Mouse (Mus musculus) heart, postnatal 25 days (tissue): ENCODE measurements around the gene Cpeb4. TPM values are rescaled to one million over a fixed set of nuclear protein-coding genes. Genes with fewer than 3 reads are reported as not detected.

Experiments used
- DNase-seq: peaks from one replicate; pipeline ENCODE4 v3.0.0; 2022; ENCODE audit warnings: low spot score
- intact Hi-C: fragments of 180-260 bp; cut with DNase I; formaldehyde crosslinking; loops from one replicate; pipeline ENCODE4 v1.15.1; 2025
- total RNA-seq, 2 experiments: library from RNA; stranded (reverse); gene quantifications; 2 replicates each; pipeline ENCODE4 v1.2.3; 2021

The Cpeb4 gene
- total RNA-seq, 2 experiments from 2014 or later, result 80.9 to 92.0 TPM

DNA sequence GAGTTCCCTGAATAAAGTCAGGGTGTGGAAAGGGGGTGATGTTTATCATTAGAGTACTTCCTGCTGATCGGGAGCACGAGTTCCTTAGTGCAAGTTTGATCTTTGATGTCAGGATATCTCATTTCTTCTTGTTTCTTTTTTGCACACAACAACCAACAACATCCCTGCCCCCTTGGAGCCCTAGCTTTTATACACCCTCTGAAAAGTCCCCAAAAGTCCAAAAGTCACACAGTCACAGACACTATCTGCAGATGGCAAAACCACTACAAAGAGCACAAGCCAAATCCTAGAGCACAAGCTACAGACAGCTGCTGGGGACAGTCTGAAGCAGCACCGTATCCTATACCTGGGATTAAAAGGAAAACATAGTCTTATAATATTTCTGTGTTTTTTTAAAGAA is 20.1 kb downstream of the Cpeb4 start:
- no peak for DNase-seq
- intact Hi-C loops, result loop anchor here (5.0 kb wide), 1 partner anchor 40 kb away; no protein-coding TSS in a partner anchor

GRCm38 (mm10) chr11:31893639-31894038 is 21.6 kb downstream of the Cpeb4 start:
- intact Hi-C loops, result loop anchor here (5.0 kb wide), 1 partner anchor 39 kb away; no protein-coding TSS in a partner anchor
- DNase-seq, result no peak

- DNase-seq, result no peak
- intact Hi-C loops, result no loop called here
These were observed 24.2 kb downstream of the Cpeb4 start for GRCm38 (mm10) chr11:31896065-31896792.

DNA sequence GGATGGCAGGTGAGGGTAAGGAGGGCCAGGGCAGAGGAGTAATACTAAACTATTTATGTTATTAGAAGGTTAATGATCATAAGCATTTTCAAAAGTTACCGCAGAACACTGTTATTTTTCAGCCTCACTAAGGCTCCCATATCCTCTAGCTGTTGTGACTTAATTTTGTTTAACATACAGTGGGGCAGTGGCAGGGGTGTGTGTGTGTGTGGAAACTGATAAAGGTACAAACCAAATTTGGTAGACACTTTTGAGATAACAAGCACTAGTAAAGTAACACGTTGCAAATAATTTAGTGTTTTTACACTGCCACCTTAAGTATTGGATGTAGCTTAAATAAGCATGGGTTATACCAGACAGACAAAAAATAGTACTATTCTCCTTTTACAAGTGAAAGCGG is 24.9 kb downstream of the Cpeb4 start:
- intact Hi-C loops, result no loop called here
- DNase-seq, result no peak

DNA sequence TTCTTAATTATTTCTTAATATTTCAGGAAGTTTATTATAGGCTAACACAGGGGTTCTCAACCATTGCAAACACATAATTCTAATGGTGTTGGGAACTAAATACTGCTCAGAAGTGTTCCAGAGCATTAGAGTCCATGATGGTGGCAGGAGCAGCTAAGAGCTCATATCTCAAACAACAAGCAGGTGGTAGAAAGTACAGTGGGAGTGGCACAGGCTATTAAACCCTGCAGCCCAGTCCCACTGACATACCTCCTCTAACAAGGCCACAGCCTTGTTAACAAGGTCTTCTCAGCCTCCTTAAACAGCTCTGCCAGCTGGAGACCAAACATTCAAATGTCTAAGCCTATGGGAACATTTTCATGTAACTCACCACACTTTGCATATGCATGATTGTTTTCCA is 27.2 kb downstream of the Cpeb4 start:
- intact Hi-C loops, result no loop called here
- DNase-seq, result no peak

DNA sequence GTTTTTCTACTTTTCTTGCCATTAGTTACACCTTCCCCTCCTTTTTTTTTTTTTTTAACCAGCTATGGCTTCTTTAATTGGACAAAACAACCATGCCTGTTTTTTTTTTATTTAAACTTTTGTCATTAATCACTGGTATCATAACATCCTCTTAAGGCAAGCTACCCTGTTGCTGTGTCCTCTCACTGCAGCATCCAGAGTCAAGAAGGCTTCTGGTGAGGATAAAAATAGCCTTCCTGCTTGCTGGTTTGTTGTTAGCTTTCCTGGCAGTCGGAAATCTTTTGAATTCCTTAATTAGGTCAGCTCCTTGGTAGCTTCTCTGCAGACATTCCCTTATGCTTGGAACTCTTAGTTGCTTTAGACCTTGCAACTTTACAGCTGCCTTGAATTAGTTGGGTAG is 28.7 kb downstream of the Cpeb4 start:
- intact Hi-C loops, result loop anchor here (2.0 kb wide), 1 partner anchor 28 kb away; the partner anchor contains the start of gene Cpeb4
- DNase-seq, result no peak

DNA sequence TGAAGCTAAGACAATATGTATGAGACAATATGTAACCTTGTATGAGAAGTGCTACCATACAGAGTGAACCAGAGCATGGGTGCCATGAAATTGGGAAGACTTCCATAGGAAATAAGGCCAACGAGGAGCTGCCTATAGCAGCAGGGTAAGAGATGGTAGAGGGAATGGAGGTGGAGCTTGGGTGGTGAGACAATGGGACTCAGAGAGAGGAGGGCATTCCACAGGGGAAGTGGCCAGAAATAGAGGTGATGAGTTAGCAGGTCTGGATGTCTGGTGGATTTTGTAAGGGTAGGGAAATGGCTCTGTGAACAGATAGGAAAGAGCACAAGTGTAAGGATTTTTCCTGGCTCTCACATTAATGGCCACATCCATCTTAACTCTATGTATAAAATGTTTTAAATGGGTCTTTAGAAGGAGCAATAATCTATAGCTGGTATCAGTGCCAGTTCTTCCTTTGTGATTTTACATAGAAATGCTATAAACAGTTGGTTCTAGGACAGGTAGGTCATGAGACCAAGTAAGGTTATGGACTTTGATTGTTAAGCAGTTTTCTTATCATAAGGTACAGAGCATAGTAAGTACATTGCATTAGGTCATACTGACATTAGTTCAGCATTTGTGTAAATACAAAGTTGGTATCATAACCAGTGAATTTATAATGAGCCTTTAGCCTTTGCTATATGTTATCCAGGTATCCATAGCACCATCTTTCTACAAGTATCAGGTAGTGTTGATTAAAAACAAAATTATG is 30.4 kb downstream of the Cpeb4 start:
- intact Hi-C loops, result no loop called here
- no peak for DNase-seq

GRCm38 (mm10) chr11:31906499-31906898 is 34.5 kb downstream of the Cpeb4 start:
- DNase-seq, result no peak
- intact Hi-C loops, result no loop called here

- intact Hi-C loops, result no loop called here
- no peak for DNase-seq
These were observed 35.6 kb downstream of the Cpeb4 start for GRCm38 (mm10) chr11:31907650-31908049.

DNA sequence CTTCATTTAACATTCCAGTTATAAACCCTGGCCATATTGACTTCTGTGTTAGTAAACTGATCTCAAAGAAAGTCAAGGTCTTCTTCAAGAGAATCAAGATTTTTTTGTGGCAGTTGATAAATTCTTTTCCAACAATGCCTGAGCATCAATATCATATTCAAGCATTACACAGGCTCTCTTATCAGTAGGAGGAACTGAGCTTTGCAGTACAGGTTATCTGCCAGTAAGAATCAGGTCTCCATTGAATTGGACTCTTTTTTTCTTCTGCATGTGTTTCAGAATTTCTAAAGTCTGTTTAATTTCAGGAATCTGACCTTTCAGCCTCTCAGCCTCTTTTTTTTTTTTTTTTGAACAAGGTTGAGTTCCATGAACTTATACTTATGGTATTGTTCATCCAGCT is 40.9 kb downstream of the Cpeb4 start:
- intact Hi-C loops, result no loop called here
- no peak for DNase-seq

DNA sequence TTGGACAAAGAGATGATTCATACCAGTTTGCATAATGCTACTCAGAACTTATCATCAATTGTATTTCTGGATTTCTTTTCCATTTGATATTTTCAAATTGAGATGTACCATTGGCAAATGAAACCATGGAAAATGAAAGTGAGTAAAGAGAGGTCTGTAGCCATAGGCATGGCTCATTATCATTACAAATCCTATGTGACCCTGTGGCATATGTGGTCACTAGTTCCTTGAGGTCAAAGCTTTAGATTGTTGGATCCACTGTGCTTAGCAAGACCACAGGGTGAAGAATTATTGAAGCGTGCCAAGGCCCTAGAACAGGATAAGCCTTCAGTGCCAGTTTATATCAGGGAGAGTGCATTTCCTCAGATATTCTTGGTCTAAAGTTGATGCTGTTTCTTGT is 45.8 kb downstream of the Cpeb4 start:
- intact Hi-C loops, result no loop called here
- no peak for DNase-seq

- intact Hi-C loops, result loop anchor here (5.0 kb wide), 2 partner anchors 38 to 58 kb away; partner anchors contain the start of gene Cpeb4
- DNase-seq, result no peak
These were observed 58.0 kb downstream of the Cpeb4 start for GRCm38 (mm10) chr11:31930051-31930450.

- no peak for DNase-seq
- intact Hi-C loops, result no loop called here
These were observed 63.6 kb downstream of the Cpeb4 start for GRCm38 (mm10) chr11:31935652-31936051.

DNA sequence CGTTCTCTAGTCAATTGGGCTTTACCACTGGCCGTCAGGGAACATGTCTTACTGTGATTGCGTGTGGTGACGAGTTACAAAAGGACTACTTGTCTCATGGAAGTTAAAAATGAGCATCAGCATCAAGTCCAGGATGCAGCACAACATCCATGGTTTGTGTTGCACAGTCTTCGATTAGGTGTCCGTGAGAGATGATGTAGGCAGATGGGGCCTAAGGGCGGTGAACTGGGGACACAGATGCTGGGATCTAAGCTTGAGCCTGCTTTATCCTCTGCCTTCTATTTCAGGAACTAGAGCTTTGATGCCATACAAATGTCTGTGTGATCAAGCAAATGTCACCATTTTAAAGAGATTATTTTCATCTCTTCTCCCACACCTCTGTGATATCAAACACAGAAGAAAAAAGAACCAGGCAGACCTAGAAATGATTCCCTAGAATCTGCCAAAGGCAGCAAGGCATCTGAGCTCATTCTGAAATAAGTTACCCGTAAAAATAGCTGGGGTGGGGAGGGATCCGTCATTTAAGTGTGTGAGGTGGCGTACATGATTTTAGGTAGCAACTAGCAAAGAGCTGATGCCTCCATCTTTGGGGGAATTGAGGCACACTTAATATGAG is 65.0 kb downstream of the Cpeb4 start:
- intact Hi-C loops, result no loop called here

DNA sequence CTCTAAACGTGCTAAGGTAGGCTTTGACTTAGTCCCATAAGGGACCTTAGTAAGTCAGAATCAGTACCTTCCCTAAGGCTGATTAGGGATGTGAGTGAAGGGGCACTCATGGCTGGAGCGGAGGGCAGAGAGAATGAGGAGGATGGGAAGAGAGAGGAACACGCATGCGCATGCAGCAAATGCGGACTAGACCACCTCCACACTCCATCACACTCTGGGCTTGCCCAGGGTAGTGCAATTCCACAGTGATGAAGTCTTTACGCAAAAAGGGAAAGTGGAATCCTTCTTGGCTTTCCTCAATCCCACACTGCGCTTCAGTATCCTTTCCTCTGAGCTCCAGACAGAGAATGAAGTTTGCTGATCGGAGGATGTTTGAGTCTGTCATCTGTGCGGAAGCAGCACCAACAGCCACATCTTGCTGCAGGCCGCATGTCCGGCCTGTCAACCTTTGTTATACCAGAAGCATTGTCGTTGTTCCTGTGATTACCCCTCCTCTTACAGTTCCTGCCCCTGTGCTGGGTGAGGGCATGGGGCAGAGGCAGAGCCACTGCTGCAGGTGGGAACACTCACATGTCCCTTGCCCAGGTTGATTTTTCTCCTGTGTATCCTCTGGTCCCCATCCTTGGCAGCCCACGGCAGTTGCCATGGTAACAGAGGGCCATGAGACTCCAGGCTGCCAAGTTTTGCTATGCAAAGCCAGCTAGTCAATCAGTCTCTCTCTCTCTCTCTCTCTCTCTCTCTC is 69.1 kb downstream of the Cpeb4 start:
- no peak for DNase-seq
- intact Hi-C loops, result no loop called here

More for the DNA sequence above, 65.0 kb downstream of the Cpeb4 start:
- DNase-seq, result no peak

GRCm38 (mm10) chr11:31941640-31942638 is 69.9 kb downstream of the Cpeb4 start:
- intact Hi-C loops, result no loop called here
- DNase-seq, result no peak

DNA sequence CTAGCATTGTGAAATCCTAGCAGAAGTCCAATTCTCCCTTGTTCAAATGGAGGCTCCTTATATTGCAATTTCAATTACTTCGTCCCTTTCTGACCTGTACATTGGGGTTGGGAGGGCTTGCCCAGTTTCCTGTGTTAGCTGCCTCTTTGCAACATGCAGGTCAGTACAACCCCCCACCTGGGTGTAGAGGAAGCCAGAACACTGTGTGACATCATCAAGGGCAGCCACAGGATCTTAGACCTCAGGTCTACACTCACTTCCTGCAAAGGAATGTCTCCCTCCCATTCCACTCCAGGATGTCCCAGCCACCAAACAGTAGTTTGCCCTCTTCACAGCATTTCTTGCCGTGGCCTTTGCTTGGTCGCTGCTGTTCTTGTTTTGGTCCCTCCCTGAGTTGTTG is 73.5 kb downstream of the Cpeb4 start:
- intact Hi-C loops, result loop anchor here (5.0 kb wide), 2 partner anchors 73 to 698 kb away; partner anchors contain the start of gene Cpeb4
- no peak for DNase-seq

GRCm38 (mm10) chr11:31948462-31949330 is 76.7 kb downstream of the Cpeb4 start:
- intact Hi-C loops, result loop anchor here (1.0 to 5.0 kb wide), 3 partner anchors 76 to 701 kb away; partner anchors contain the start of gene Cpeb4
- no peak for DNase-seq
